Mouse (Mus musculus): ENCODE measurements around the gene Ep400. TPM values are rescaled to one million over a fixed set of nuclear protein-coding genes. Genes with fewer than 3 reads are reported as not detected.

Gene Ep400
- 10 to 100 TPM; 30.0 to 33.5 TPM for total RNA-seq (2021)
- long read RNA-seq, experiment 1, partial matches to known transcripts: 1 of 3 reads
- long read RNA-seq, experiment 1, other reads (novel, unspliced or antisense): 2 of 3 reads
- long read RNA-seq, experiment 2, partial matches to known transcripts: 1 of 3 reads
- long read RNA-seq, experiment 2, other reads (novel, unspliced or antisense): 2 of 3 reads

GRCm38 (mm10) chr5:110770448-110771158, at the start of gene Ep400:
TSS of gene Ep400 (minus strand) at chr5:110770717.
- peak; percentile 100 for DNase-seq

DNA sequence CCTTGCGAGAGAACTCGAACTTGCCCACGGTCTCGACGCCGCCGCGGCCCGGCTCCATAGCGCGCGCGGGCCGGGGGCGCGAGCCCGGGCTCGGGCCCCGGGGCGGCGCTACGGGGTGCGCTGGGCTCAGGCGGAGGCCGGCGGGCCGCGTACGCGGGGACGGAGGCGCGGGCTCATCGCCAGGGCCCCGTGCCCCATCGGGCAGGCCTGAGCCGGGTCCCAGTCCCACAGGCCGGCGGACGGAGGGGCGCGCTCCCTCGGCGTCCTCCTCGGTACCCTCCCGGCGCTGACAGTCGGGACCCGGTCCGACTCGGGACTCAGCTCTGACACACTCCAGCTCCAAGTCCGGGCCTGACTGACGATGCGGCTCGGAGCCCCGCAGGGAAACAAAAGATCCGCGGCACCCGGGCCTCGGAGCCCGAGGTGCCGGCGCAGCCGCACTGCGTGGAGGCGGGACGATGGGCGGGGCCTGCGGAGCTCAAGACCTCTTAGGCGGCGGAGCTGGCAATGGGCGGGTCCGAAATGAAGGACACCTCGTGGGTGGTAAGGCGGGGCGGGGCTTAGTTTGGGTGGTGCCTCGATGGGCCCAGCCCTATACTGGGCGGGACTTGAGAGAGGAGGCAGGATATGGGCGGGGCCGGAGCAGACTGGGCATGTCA, 39.3 kb upstream of the Ep400 start, which contains the start of gene Ulk1:
Gene Ulk1 (minus strand): TSS at position 431 of the 659 bp plus-strand sequence.
- DNase-seq: peak; percentile 99 to 100

DNA sequence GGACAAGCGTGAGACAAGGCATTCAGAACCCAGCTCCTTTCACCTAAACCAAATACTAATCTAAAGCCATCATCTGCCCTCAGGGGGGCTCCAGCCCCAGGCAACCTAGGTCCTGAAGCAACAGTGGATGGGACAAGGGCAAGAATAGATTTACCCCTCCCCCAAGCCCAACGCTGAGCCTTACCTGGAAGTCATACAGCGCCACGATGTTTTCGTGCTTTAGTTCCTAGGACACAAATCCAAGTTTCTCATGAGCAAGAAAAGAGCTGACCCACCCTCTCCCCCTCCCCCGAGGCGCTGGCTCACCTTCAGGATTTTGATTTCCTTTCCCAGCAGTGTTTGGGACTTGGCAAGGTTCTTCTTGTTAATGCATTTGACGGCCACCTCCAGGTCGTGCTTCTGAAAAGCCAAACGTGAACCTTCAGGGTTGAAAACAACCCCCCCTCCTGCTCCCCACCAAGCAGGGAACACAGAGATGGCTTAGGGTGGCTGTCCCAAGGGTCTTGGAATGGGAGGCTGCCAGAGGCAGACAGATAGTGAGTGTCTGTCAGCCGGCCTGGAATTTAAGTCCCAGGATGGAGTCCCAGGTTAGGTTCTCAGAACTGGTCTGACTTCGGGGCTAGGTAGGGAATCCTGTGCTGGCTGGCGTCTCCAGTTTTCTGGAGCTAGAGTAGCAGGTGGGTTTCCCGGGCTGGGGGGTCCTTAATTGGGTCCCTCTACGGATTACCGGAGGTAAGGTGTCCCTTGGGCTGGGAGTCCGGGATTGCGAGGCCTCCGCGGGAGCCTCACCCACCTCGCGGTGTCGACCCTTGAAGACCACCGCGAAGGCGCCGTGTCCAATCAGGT, 38.5 kb upstream of the Ep400 start:
- peak; percentile 32 to 70 for DNase-seq

- peak; percentile 94 for DNase-seq
Observed at GRCm38 (mm10) chr5:110808061-110808631, 37.6 kb upstream of the Ep400 start.

GRCm38 (mm10) chr5:110807453-110807852, 36.9 kb upstream of the Ep400 start:
- no peak for DNase-seq

GRCm38 (mm10) chr5:110806676-110807075, 36.2 kb upstream of the Ep400 start:
- DNase-seq: peak in 1 of 2 experiments; percentile 53

GRCm38 (mm10) chr5:110806154-110806553, 35.6 kb upstream of the Ep400 start:
- DNase-seq: no peak

DNA sequence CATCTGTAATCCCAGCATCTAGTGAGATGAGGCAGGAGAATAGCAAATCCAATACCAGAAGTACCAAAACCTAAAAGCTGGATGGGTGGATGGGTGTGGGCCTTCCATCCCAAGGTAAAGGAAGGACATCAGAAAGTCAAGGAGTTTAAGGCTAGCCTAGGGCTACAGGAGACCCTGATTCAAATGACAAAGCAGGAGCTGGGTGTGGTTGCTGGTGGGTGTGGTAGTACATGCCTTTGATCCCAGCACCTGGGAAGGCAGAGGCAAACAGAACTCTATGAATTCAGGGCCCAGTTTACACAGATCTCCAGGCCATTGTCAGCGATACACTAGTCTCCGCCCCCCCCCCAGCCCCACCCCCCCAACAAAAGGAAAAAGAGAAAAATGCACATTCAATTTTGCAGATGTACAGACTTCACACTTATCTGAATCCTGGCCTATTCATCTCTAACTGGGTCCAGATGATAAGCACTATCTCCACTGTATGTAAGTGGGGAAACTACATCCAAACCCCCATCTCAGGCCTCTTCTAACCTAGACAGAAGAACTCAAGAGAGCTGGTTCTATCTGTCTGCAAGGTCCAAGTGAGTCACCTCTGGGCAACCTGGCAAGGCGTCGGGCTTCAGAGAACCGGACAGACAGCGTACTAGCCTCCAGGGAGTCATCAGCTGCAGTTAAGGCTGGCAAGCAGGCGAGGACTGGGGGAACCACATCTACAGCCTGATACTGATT, 33.7 kb upstream of the Ep400 start:
- DNase-seq: no peak

- no peak for DNase-seq
Observed at GRCm38 (mm10) chr5:110802809-110803208, 32.3 kb upstream of the Ep400 start.

GRCm38 (mm10) chr5:110802186-110802585, 31.7 kb upstream of the Ep400 start:
- peak in 1 of 2 experiments; percentile 69 for DNase-seq

DNA sequence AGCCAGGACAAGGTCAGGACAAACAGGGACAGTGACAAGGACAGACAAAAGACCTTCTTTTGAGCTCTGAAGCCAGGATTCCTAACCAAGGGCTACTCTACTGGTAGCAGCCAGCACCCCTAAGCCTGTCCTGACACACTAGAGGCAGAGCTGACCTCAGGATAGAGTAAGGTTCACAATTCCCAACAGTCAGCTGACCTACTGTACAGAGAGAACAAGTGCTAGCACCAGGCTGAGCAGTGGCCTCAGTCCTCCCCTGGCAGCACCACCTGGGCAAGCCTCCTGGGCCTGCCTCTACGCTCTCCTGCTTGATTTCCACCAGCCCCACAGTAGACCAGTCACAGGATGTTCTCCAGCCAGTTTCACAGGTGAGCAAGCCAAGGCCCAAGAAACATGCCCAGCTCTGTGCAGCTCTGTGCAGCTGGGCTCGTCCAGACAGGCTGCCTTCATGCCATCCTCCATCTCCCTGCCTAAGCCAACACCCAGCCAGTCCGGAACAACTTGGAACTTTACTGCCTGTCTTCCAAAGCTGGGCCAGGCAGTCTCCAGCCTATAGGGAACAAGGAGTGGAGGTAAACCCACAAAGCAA, 30.6 kb upstream of the Ep400 start:
- no peak for DNase-seq

GRCm38 (mm10) chr5:110797696-110798095, 27.2 kb upstream of the Ep400 start:
- peak; percentile 55 to 66 for DNase-seq

- DNase-seq: no peak
Observed at GRCm38 (mm10) chr5:110794363-110794762, 23.8 kb upstream of the Ep400 start.

- DNase-seq: peak; percentile 39 to 74
Observed at GRCm38 (mm10) chr5:110788684-110789083, 18.2 kb upstream of the Ep400 start.

DNA sequence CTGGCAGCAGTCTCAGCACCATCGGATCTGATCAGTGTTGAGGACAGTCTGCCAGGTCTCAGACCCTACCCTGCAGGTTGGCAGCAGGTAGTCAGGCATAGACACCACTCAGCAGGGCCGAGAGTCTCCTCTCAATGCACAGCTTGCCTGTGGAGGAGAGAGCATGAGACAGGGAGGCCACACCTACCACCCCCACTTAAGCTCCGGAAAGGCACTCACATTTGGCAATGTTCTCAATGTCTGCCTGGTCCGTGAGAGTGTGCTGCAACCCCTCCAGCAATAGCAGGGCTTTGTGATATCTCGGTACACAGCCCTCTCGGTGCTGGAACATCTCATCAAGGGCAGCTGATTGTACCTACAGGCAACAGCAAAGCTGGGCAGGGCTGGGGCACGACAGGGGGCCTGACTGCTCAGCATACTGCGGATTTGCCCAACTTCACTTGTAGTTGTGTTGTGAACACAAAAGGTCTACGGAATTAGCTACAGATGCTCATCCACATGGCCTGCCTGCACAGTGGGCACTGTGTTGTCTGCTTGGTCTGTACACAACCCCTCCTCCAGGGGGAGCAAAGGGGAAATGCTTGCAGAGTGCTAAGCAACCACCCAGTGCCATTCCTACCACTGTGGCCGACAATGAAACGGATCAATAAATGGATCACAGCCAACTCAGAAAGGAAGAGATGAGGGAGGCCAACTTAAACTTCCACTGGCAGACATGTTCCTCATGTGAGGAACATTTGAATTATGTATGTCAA, 15.7 kb upstream of the Ep400 start:
- no peak for DNase-seq

DNA sequence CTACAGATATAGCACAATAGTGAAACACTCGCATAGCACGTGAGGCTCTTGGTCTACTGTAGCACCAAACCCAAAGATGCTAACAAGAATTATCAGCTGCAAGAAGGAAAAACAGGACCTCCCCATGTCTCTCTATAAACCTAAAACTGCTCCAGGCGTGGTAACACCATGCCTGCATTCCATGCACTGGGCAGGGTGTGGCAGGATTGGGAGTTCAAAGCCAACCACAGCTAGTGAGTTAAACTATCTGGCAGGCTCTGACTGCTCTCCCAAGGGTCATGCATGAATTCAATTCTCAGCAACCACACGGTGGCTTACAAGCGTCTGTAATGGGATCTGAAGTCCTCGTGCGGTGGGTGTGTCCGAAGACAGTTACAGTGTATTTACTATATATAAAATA, 12.6 kb upstream of the Ep400 start:
- DNase-seq: no peak

DNA sequence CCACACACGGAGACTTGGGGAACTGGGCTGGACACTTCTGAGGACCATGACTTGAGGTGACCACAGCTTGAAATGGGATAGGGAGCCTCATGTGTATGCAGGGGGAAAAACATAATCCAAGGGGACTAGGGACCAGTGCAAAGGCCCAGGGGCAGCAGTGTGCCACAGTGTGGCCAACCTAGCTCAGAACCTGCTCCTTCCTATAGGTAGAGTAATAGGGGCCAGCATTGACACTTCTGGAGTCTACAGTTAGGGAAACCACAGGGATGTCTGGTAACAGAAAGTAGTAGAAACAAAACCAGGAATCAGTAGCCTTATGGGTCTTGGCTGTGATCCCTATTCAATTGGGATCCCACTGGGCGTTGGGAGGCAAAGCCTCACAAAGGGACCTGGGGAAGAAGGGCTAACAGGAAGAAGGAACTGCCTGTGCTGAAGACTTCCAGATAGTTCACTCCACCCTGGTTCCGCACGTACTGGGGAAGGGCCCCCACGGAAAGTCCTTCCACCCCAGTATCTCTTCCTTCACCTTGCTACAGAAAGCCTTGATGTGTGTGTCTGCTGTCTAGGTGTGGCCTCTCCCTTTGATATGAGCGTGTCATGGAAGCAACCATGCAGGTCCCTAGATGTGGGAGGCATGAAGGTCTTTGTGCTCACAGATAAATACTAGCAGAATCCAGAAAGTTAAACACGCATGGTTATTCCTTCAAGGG, 11.2 kb upstream of the Ep400 start:
- DNase-seq: no peak

- no peak for DNase-seq
Observed at GRCm38 (mm10) chr5:110780761-110781528, 10.4 kb upstream of the Ep400 start.
